ENCODE assay signal across 24 mouse cellular contexts in the genomic region with DNA sequence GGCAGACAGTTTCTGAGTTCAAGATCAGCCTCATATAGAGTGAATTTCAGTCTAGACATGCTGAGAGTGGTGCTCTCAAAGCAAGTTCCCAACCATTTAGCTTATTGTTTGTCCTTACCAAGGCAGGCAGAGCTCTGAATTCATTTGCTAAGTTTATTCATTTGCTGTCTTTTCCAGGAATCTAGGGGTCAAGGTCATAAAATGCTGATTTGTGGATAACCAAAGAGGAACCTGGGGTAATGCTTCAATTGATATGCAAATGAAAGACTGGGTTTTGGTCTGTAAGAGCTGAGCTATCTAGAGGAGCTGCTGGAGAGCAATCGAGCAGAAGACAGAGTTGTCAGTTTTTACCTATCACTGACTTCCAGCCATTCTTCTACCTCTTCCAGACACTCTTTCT.
"Had no signal": no experiment of that assay in that cellular context is flagged by ENCODE, and none has a peak within 500 bp of the region (broad histone marks: within the 10 kb centered on the region; RNA-seq: fewer than 3 reads in every experiment).

No protein-coding gene starts in this region.

- H3K27ac ChIP-seq: heart, adult 2 months; heart, embryonic 13.5 days; heart, embryonic 15.5 days; hindbrain, embryonic 13.5 days; hindbrain, embryonic 15.5 days; intestine, embryonic 15.5 days; kidney, postnatal 0 days; left cerebral cortex, adult 2 months; limb, embryonic 13.5 days; limb, embryonic 15.5 days; liver, embryonic 12.5 days; liver, embryonic 14.5 days had no signal

- H3K27me3 ChIP-seq: heart, embryonic 13.5 days; heart, embryonic 15.5 days; hindbrain, embryonic 13.5 days; hindbrain, embryonic 15.5 days; intestine, embryonic 15.5 days; limb, embryonic 13.5 days; limb, embryonic 15.5 days; liver, embryonic 12.5 days had no signal

- H3K4me3 ChIP-seq: heart, adult 2 months; heart, embryonic 13.5 days; heart, embryonic 15.5 days; hindbrain, embryonic 13.5 days; hindbrain, embryonic 15.5 days; intestine, embryonic 15.5 days; left cerebral cortex, adult 2 months; limb, embryonic 13.5 days; limb, embryonic 15.5 days; liver, embryonic 12.5 days had no signal

- H3K9me3 ChIP-seq: heart, embryonic 13.5 days; heart, embryonic 15.5 days; hindbrain, embryonic 13.5 days; hindbrain, embryonic 15.5 days; intestine, embryonic 15.5 days; limb, embryonic 13.5 days; limb, embryonic 15.5 days; liver, embryonic 12.5 days had no signal

- H3K4me2 ChIP-seq: heart, embryonic 11.5 days; heart, embryonic 13.5 days; heart, embryonic 15.5 days; hindbrain, embryonic 13.5 days; hindbrain, embryonic 15.5 days; intestine, embryonic 15.5 days; limb, embryonic 13.5 days; limb, embryonic 15.5 days; liver, embryonic 12.5 days had no signal

- H3K36me3 ChIP-seq: heart, embryonic 13.5 days; heart, embryonic 15.5 days; hindbrain, embryonic 13.5 days; hindbrain, embryonic 15.5 days; intestine, embryonic 15.5 days; limb, embryonic 13.5 days; limb, embryonic 15.5 days; liver, embryonic 12.5 days had no signal

- DNase-seq: gastrocnemius, postnatal 14 days; gastrocnemius, postnatal 36 days; heart, adult 2 months; heart, postnatal 14 days; heart, postnatal 36 days; kidney, adult 18-20 months; kidney, adult 8-10 months; kidney, postnatal 14 days; kidney, postnatal 36 days; left cerebral cortex, postnatal 4 days had no signal

- H3K4me1 ChIP-seq: heart, embryonic 13.5 days; heart, embryonic 15.5 days; hindbrain, embryonic 13.5 days; hindbrain, embryonic 15.5 days; intestine, embryonic 15.5 days; limb, embryonic 13.5 days; limb, embryonic 15.5 days; liver, embryonic 12.5 days had no signal

- H3K9ac ChIP-seq: heart, embryonic 13.5 days; heart, embryonic 15.5 days; hindbrain, embryonic 13.5 days; hindbrain, embryonic 15.5 days; intestine, embryonic 15.5 days; limb, embryonic 13.5 days; limb, embryonic 15.5 days; liver, embryonic 12.5 days; liver, embryonic 14.5 days had no signal

- ATAC-seq: inflammation-experienced regulatory T-cells, adult 6 months; intestine, embryonic 15.5 days; intestine, postnatal 0 days; liver, embryonic 12.5 days had no signal
